Mouse (Mus musculus) thymus, adult 2 months (tissue): ENCODE results near the gene Bbip1.

Experiments
- CTCF ChIP-seq: fragments of 200-500 bp; IDR thresholded peaks from 2 replicates; pipeline ENCODE4 v1.5.1; 2012; ENCODE audit warnings: mild to moderate bottlenecking, control low read depth, low read length, moderate library complexity, borderline replicate concordance; ENCODE audit not compliant: control insufficient read depth, poor library complexity, insufficient read depth; ENCODE audit errors: extremely low read depth
- POLR2A ChIP-seq: fragments of 200-500 bp; IDR thresholded peaks from 2 replicates; pipeline ENCODE4 v1.6.1; 2012; ENCODE audit warnings: mild to moderate bottlenecking, low read length, control low read depth, moderate library complexity; ENCODE audit not compliant: control insufficient read depth, poor library complexity, insufficient read depth; ENCODE audit errors: extremely low read depth

- TF ChIP-seq CTCF (no peak), POLR2A (no peak)
Measured at GRCm38 (mm10) chr19:53971938-53972337, 27.5 kb upstream of the Bbip1 start.
